Mouse (Mus musculus): ENCODE measurements at regions not wholly inside any gene's neighbourhood (a gene's known extent, or its start where the extent isn't known, plus 50 kb on each side); places are given as distances from the start of the nearest gene placed in this dataset.

GRCm38 (mm10) chr13:54315333-54315732 is 55.8 kb upstream of the Cplx2 start:
- DNase-seq (ENCODE audit: low spot score) = no peak
- intact Hi-C loops (cut with DNase I) = no loop called here

- DNase-seq (ENCODE audit: low spot score) = no peak
- intact Hi-C loops (cut with DNase I) = no loop called here
Measured at GRCm38 (mm10) chr13:54316907-54317306, 54.2 kb upstream of the Cplx2 start.

- DNase-seq (ENCODE audit: low spot score) = no peak
- intact Hi-C loops (cut with DNase I) = no loop called here
Measured at GRCm38 (mm10) chr13:54318161-54318560, 53.0 kb upstream of the Cplx2 start.

- DNase-seq (ENCODE audit: low spot score) = no peak
- intact Hi-C loops (cut with DNase I) = no loop called here
Measured at GRCm38 (mm10) chr13:54318601-54319000, 52.5 kb upstream of the Cplx2 start.

- intact Hi-C loops (cut with DNase I) = loop anchor here (2.0 to 5.0 kb wide), 2 partner anchors 73 to 127 kb away; no protein-coding TSS in a partner anchor
- DNase-seq (ENCODE audit: low spot score) = no peak
Measured at GRCm38 (mm10) chr13:54320212-54320611, 50.9 kb upstream of the Cplx2 start.

- no peak for DNase-seq (ENCODE audit: low spot score)
- intact Hi-C loops (cut with DNase I) = loop anchor here (2.0 to 5.0 kb wide), 2 partner anchors 74 to 126 kb away; no protein-coding TSS in a partner anchor
Measured at GRCm38 (mm10) chr13:54321011-54321410, 50.1 kb upstream of the Cplx2 start.

All from heart, postnatal 25 days (tissue).